17 mouse cellular contexts compared by ENCODE assay signal in the genomic region with DNA sequence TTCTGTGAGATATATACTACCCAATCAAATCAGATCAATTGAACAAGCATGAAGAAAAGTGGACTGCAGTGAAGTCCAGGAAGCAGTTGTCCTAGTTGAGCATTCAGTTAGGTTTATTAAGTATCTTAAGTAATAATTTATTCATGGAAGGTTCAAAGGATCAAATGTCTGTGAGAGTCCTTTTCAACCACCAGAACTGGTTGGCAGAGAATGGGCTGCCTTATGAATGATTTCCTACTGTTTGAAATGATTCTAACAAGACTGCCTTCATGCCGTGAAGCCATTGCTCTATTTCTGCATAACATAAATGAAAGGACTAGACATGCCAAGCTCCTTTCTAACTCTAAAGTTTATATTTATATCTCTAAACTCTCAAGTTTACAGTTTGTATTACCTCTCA.
A peak's percentile ranks its signal among the peaks of the same experiment; 100 is the strongest.
DNase-seq lines count a peak whose midpoint lies in the region; TF ChIP-seq lines count a peak whose summit lies in the region.
"Had no signal": no experiment of that assay in that cellular context is flagged by ENCODE, and none has a peak within 500 bp of the region (broad histone marks: within the 10 kb centered on the region; RNA-seq: fewer than 3 reads in every experiment).

No protein-coding gene starts in this region.

- DNase-seq in kidney, adult 2 months, result peak; percentile 55
- DNase-seq in kidney, postnatal 4 days, result no peak
- DNase-seq in kidney, adult 9 months, result peak; percentile 73
- DNase-seq in kidney, adult 18-20 months, result no peak
- DNase-seq: adrenal gland, adult 2 months; adrenal gland, adult 8-10 months; adrenal gland, postnatal 10 days; adrenal gland, postnatal 14 days; adrenal gland, postnatal 25 days; adrenal gland, postnatal 36 days; B cell, adult 2 months; cerebellum, adult 11 months; cerebellum, adult 11-12 months; cerebellum, adult 18-20 months had no signal

- no peaks in the 10 kb centered on the region for H3K36me3 ChIP-seq in kidney, adult 2 months (ENCODE audit: control insufficient read depth, insufficient read depth, low read length)
- H3K36me3 ChIP-seq: G1E had no signal

- TF ChIP-seq POLR2A in kidney, adult 2 months (IDR thresholded peaks at IDR 0.05; ENCODE audit: low read depth, low read length), result no peak

- no peak for TF ChIP-seq CTCF in kidney, adult 2 months (conservative IDR thresholded peaks at IDR 0.05; ENCODE audit: insufficient read depth, insufficient read length, low read depth, low read length)

- 48% methylated on average over 1 of the region's 1 CpGs for WGBS in kidney, adult 2 months

- H3K4me1 ChIP-seq in kidney, adult 2 months (ENCODE audit: control insufficient read depth, insufficient read depth, low read length), result no peaks in the 10 kb centered on the region; the same call in 1 of the 2 replicates

- H3K27me3 ChIP-seq in kidney, adult 2 months (replicated peaks; ENCODE audit: control insufficient read depth, insufficient read depth, low read length), result no peaks in the 10 kb centered on the region; the same call in 1 of the 2 replicates
- H3K27me3 ChIP-seq: CH12.LX, Patski had no signal

- no peak overlapping the region for H3K27ac ChIP-seq in kidney, adult 2 months (ENCODE audit: insufficient read depth, low read depth, low read length)

- no peak overlapping the region for H3K4me3 ChIP-seq in kidney, adult 2 months (ENCODE audit: insufficient read depth, low read depth, low read length)

Comparison
In these comparisons a context has a peak if more than half of its experiments do, and no peak if none do; other contexts are left out.
1. DNase-seq: peak in kidney, adult 2 months (single experiment) and kidney, adult 9 months (single experiment); none in kidney, postnatal 4 days (0 of 2) and kidney, adult 18-20 months (single experiment).